Mouse (Mus musculus): Measurements from ENCODE around the gene Gm20489.

The Gm20489 gene

GRCm38 (mm10) chrX:101268755-101269124 is at the start of gene Gm20489:
Gene Gm20489, minus strand, starts transcription at chrX:101269023.
- in situ Hi-C loops (cut with MboI; ENCODE audit: low pct_unique_long_range_greater_than_20kb in 1 of 2, low sequenced_read_pairs in 2 of 2, unreplicated experiment in 1 of 2): no loop called here

GRCm38 (mm10) chrX:101313625-101314359 is 45.0 kb upstream of the Gm20489 start:
- in situ Hi-C loops (cut with MboI; ENCODE audit: low pct_unique_long_range_greater_than_20kb in 1 of 2, low sequenced_read_pairs in 2 of 2, unreplicated experiment in 1 of 2): no loop called here

- in situ Hi-C loops (cut with MboI; ENCODE audit: low pct_unique_long_range_greater_than_20kb in 1 of 2, low sequenced_read_pairs in 2 of 2, unreplicated experiment in 1 of 2): no loop called here
Measured at GRCm38 (mm10) chrX:101309299-101309698, 40.5 kb upstream of the Gm20489 start.

GRCm38 (mm10) chrX:101304646-101305045 is 35.8 kb upstream of the Gm20489 start:
- in situ Hi-C loops (cut with MboI; ENCODE audit: low pct_unique_long_range_greater_than_20kb in 1 of 2, low sequenced_read_pairs in 2 of 2, unreplicated experiment in 1 of 2): no loop called here

GRCm38 (mm10) chrX:101301654-101302053 is 32.8 kb upstream of the Gm20489 start:
- in situ Hi-C loops (cut with MboI; ENCODE audit: low pct_unique_long_range_greater_than_20kb in 1 of 2, low sequenced_read_pairs in 2 of 2, unreplicated experiment in 1 of 2): no loop called here

GRCm38 (mm10) chrX:101300427-101301030 is 31.7 kb upstream of the Gm20489 start:
- in situ Hi-C loops (cut with MboI; ENCODE audit: low pct_unique_long_range_greater_than_20kb in 1 of 2, low sequenced_read_pairs in 2 of 2, unreplicated experiment in 1 of 2): no loop called here

- in situ Hi-C loops (cut with MboI; ENCODE audit: low pct_unique_long_range_greater_than_20kb in 1 of 2, low sequenced_read_pairs in 2 of 2, unreplicated experiment in 1 of 2): no loop called here
Measured at GRCm38 (mm10) chrX:101299473-101300426, 30.9 kb upstream of the Gm20489 start.

GRCm38 (mm10) chrX:101299055-101299454 is 30.2 kb upstream of the Gm20489 start, which contains the start of gene Nlgn3:
Gene Nlgn3, plus strand, starts transcription at chrX:101299168.
- in situ Hi-C loops (cut with MboI; ENCODE audit: low pct_unique_long_range_greater_than_20kb in 1 of 2, low sequenced_read_pairs in 2 of 2, unreplicated experiment in 1 of 2): no loop called here

GRCm38 (mm10) chrX:101290111-101290510 is 21.3 kb upstream of the Gm20489 start:
- in situ Hi-C loops (cut with MboI; ENCODE audit: low pct_unique_long_range_greater_than_20kb in 1 of 2, low sequenced_read_pairs in 2 of 2, unreplicated experiment in 1 of 2): no loop called here

- in situ Hi-C loops (cut with MboI; ENCODE audit: low pct_unique_long_range_greater_than_20kb in 1 of 2, low sequenced_read_pairs in 2 of 2, unreplicated experiment in 1 of 2): no loop called here
Measured at GRCm38 (mm10) chrX:101289037-101289436, 20.2 kb upstream of the Gm20489 start.

GRCm38 (mm10) chrX:101288432-101288831 is 19.6 kb upstream of the Gm20489 start:
- in situ Hi-C loops (cut with MboI; ENCODE audit: low pct_unique_long_range_greater_than_20kb in 1 of 2, low sequenced_read_pairs in 2 of 2, unreplicated experiment in 1 of 2): no loop called here

- in situ Hi-C loops (cut with MboI; ENCODE audit: low pct_unique_long_range_greater_than_20kb in 1 of 2, low sequenced_read_pairs in 2 of 2, unreplicated experiment in 1 of 2): no loop called here
Measured at GRCm38 (mm10) chrX:101287543-101287942, 18.7 kb upstream of the Gm20489 start.

GRCm38 (mm10) chrX:101285953-101286670 is 17.3 kb upstream of the Gm20489 start:
- in situ Hi-C loops (cut with MboI; ENCODE audit: low pct_unique_long_range_greater_than_20kb in 1 of 2, low sequenced_read_pairs in 2 of 2, unreplicated experiment in 1 of 2): no loop called here

GRCm38 (mm10) chrX:101285534-101285933 is 16.7 kb upstream of the Gm20489 start:
- in situ Hi-C loops (cut with MboI; ENCODE audit: low pct_unique_long_range_greater_than_20kb in 1 of 2, low sequenced_read_pairs in 2 of 2, unreplicated experiment in 1 of 2): no loop called here

GRCm38 (mm10) chrX:101282813-101283212 is 14.0 kb upstream of the Gm20489 start:
- in situ Hi-C loops (cut with MboI; ENCODE audit: low pct_unique_long_range_greater_than_20kb in 1 of 2, low sequenced_read_pairs in 2 of 2, unreplicated experiment in 1 of 2): no loop called here

GRCm38 (mm10) chrX:101273875-101274738 is 5.3 kb upstream of the Gm20489 start, which contains the start of gene Med12:
Gene Med12, plus strand, starts transcription at chrX:101274030.
- in situ Hi-C loops (cut with MboI; ENCODE audit: low pct_unique_long_range_greater_than_20kb in 1 of 2, low sequenced_read_pairs in 2 of 2, unreplicated experiment in 1 of 2): no loop called here

- in situ Hi-C loops (cut with MboI; ENCODE audit: low pct_unique_long_range_greater_than_20kb in 1 of 2, low sequenced_read_pairs in 2 of 2, unreplicated experiment in 1 of 2): no loop called here
Measured at GRCm38 (mm10) chrX:101273410-101273809, 4.6 kb upstream of the Gm20489 start.

All from mouse embryonic stem cell (cell line).